Mouse (Mus musculus) heart, postnatal 0 days (tissue): ENCODE measurements around the gene Fam49a.

Experiments used
- CTCF ChIP-seq: IDR thresholded peaks from 2 replicates; pipeline ENCODE4 v1.5.1; 2016; ENCODE audit warnings: antibody characterized with exemption, control low read depth, low read depth
- EP300 ChIP-seq: IDR thresholded peaks from 2 replicates; pipeline ENCODE4 v1.6.1; 2016; ENCODE audit warnings: antibody characterized with exemption, low read depth

- TF ChIP-seq CTCF (no peak), EP300 (no peak)
Observed at GRCm38 (mm10) chr12:12230031-12230557, 31.8 kb upstream of the Fam49a start.
